Mouse (Mus musculus) limb, embryonic 14.5 days (tissue): ENCODE data around the gene Ugt1a6a. TPM values are rescaled to one million over a fixed set of nuclear protein-coding genes. Genes with fewer than 3 reads are reported as not detected.
A peak's percentile ranks its signal among the peaks of the same experiment; 100 is the strongest.

ENCODE experiments used
- ATAC-seq: fragments of 200-750 bp; cut with Nextera tagmentation; 2 replicates; pipeline ENCODE4 v1.8.0; 2017; ENCODE audit warnings: low read depth, moderate number of reproducible peaks, moderate TSS enrichment; ENCODE audit not compliant: low FRiP score
- DNase-seq: peaks from one replicate; pipeline ENCODE4 v3.0.0-alpha.2; 2015; ENCODE audit warnings: low spot score
- H3K27ac ChIP-seq: fragments of 300-500 bp; sonication (generic); replicated peaks from 2 replicates; pipeline ENCODE4 v1.5.1; 2014; ENCODE audit warnings: low read depth, mild to moderate bottlenecking, low read length, moderate library complexity, mixed read lengths
- H3K27me3 ChIP-seq: fragments of 300-500 bp; sonication (generic); 2 replicates; pipeline ENCODE4 v1.6.1; 2014; ENCODE audit warnings: low read length, mixed read lengths; ENCODE audit not compliant: control insufficient read depth, insufficient read depth
- H3K36me3 ChIP-seq: fragments of 300-500 bp; sonication (generic); 2 replicates; pipeline ENCODE4 v1.6.1; 2014; ENCODE audit warnings: mild to moderate bottlenecking, low read length, moderate library complexity, mixed read lengths; ENCODE audit not compliant: control insufficient read depth, insufficient read depth
- H3K4me1 ChIP-seq: fragments of 300-500 bp; sonication (generic); 2 replicates; pipeline ENCODE4 v1.6.1; 2014; ENCODE audit warnings: antibody characterized with exemption, low read length, mixed read lengths; ENCODE audit not compliant: control insufficient read depth, insufficient read depth
- H3K4me2 ChIP-seq: fragments of 300-500 bp; sonication (generic); replicated peaks from 2 replicates; pipeline ENCODE4 v1.6.1; 2014; ENCODE audit warnings: low read depth, mild to moderate bottlenecking, low read length, moderate library complexity; ENCODE audit not compliant: severe bottlenecking
- H3K4me3 ChIP-seq: fragments of 300-500 bp; sonication (generic); replicated peaks from 2 replicates; pipeline ENCODE4 v1.5.1; 2014; ENCODE audit warnings: low read length
- H3K9ac ChIP-seq: fragments of 300-500 bp; sonication (generic); 2 replicates; pipeline ENCODE4 v1.6.1; 2014; ENCODE audit warnings: mild to moderate bottlenecking, low read depth, low read length, moderate library complexity; ENCODE audit not compliant: severe bottlenecking
- H3K9me3 ChIP-seq: fragments of 300-500 bp; sonication (generic); 2 replicates; pipeline ENCODE4 v1.6.1; 2016; ENCODE audit warnings: low read length; ENCODE audit not compliant: control insufficient read depth
- POLR2A ChIP-seq: fragments of 200-500 bp; IDR thresholded peaks from 2 replicates; pipeline ENCODE4 v1.8.0; 2012; ENCODE audit warnings: inconsistent platforms, mild to moderate bottlenecking, moderate library complexity, borderline replicate concordance; ENCODE audit not compliant: insufficient read depth, insufficient read length; ENCODE audit errors: extremely low read depth
- WGBS: fragments of 180-500 bp; shearing (Covaris S2); extraction: QIAGEN DNeasy Blood & Tissue Kit; methylation state at CpG from one replicate; pipeline ENCODE4 v1.1.7; 2014; 5-methylcytosine and 5-hydroxymethylcytosine counted together
- polyA plus RNA-seq, 2 experiments: library from polyadenylated mRNA; depleted of rRNA in 1 of 2; stranded (reverse) in 1 of 2; unstranded in 1 of 2; fragments of >200 nt; fragmentation: Nextera tagmentation in 1 of 2; extraction: Ambion mirVana in 1 of 2; gene quantifications; 2 replicates each; pipeline versions ENCODE4 v1.2.1 to v1.2.3; 2012 to 2014

Ugt1a6a gene
- polyA plus RNA-seq, 2 experiments, result 2.3 to 5.4 TPM

GRCm38 (mm10) chr1:88206843-88207479 is 72.4 kb downstream of the Ugt1a6a start:
- DNase-seq (no peak), ATAC-seq (no peak)
- Histone ChIP-seq H3K4me2 (no peak overlapping the region), H3K36me3 (no peaks in the 10 kb centered on the region), H3K9me3 (peaks cover 19% of the 10 kb centered on the region), H3K27ac (no peak overlapping the region), H3K9ac (no peak overlapping the region), H3K27me3 (no peaks in the 10 kb centered on the region), H3K4me3 (no peak overlapping the region), H3K4me1 (peaks cover 3% of the 10 kb centered on the region; the same call in 1 of the 2 replicates)
- WGBS, result 71% methylated on average over 2 of the region's 2 CpGs
- no peak for TF ChIP-seq POLR2A

GRCm38 (mm10) chr1:88211812-88212211 is 77.2 kb downstream of the Ugt1a6a start, which contains the start of gene Ugt1a1:
Ugt1a1 (plus strand) TSS chr1:88211959.
- H3K27me3 ChIP-seq, result no peaks in the 10 kb centered on the region
- no peak within 1 kb of the TSS for H3K4me2 ChIP-seq
- no peak within 1 kb of the TSS for H3K27ac ChIP-seq
- DNase-seq (peak; percentile 80), ATAC-seq (no peak)
- H3K4me1 ChIP-seq, result no peaks in the 10 kb centered on the region
- no peak within 1 kb of the TSS for H3K4me3 ChIP-seq
- H3K9ac ChIP-seq, result no peak within 1 kb of the TSS
- H3K9me3 ChIP-seq, result peaks cover 52% of the 10 kb centered on the region
- no peak for TF ChIP-seq POLR2A
- WGBS, result 68% methylated on average over 8 of the region's 8 CpGs
- H3K36me3 ChIP-seq, result no peaks in the 10 kb centered on the region

DNA sequence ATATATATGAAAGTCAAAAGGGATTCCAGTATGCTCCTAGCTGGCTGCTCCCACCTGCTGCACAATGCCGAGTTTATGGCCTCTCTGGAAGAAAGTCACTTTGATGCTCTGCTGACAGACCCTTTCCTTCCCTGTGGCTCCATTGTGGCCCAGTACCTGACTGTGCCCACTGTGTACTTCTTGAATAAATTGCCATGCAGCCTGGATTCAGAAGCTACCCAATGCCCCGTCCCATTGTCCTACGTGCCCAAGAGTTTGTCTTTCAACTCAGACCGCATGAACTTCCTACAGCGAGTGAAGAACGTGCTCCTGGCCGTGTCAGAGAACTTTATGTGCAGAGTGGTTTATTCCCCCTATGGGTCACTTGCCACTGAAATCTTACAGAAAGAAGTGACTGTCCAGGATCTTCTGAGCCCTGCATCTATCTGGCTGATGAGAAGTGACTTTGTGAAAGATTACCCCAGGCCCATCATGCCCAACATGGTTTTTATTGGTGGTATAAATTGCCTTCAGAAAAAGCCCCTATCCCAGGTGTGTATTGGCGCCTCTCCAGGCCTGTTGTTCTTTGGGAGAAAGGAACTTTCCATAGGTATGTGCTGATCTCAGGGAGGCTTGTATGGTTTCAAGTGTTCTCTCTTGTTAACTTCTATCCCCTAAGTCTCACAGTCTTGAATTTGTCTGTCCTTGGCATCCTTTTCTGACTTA is 77.9 kb downstream of the Ugt1a6a start:
- Histone ChIP-seq H3K9me3 (peaks cover 59% of the 10 kb centered on the region), H3K27ac (no peak overlapping the region), H3K4me2 (no peak overlapping the region), H3K9ac (no peak overlapping the region), H3K4me1 (no peaks in the 10 kb centered on the region), H3K4me3 (no peak overlapping the region), H3K36me3 (no peaks in the 10 kb centered on the region), H3K27me3 (no peaks in the 10 kb centered on the region)
- 62% methylated on average over 8 of the region's 8 CpGs for WGBS
- peak; percentile 9 for DNase-seq
- TF ChIP-seq POLR2A, result no peak
- peak; percentile 2; the same call in 1 of the 2 replicates for ATAC-seq

GRCm38 (mm10) chr1:88213061-88213460 is 78.5 kb downstream of the Ugt1a6a start:
- no peak for ATAC-seq
- Histone ChIP-seq H3K4me2 (no peak overlapping the region), H3K9ac (no peak overlapping the region), H3K27ac (no peak overlapping the region), H3K27me3 (no peaks in the 10 kb centered on the region), H3K9me3 (peaks cover 61% of the 10 kb centered on the region), H3K36me3 (no peaks in the 10 kb centered on the region), H3K4me1 (no peaks in the 10 kb centered on the region), H3K4me3 (no peak overlapping the region)
- DNase-seq, result no peak
- no peak for TF ChIP-seq POLR2A
- 74% methylated on average over 1 of the region's 1 CpGs for WGBS

GRCm38 (mm10) chr1:88213766-88214461 is 79.3 kb downstream of the Ugt1a6a start:
- no peak overlapping the region for H3K4me2 ChIP-seq
- H3K27ac ChIP-seq, result no peak overlapping the region
- no peak for ATAC-seq
- no peaks in the 10 kb centered on the region for H3K4me1 ChIP-seq
- 79% methylated on average over 2 of the region's 2 CpGs for WGBS
- H3K27me3 ChIP-seq, result no peaks in the 10 kb centered on the region
- H3K9me3 ChIP-seq, result peaks cover 61% of the 10 kb centered on the region
- H3K36me3 ChIP-seq, result no peaks in the 10 kb centered on the region
- TF ChIP-seq POLR2A, result no peak
- H3K4me3 ChIP-seq, result no peak overlapping the region
- peak; percentile 21 for DNase-seq
- no peak overlapping the region for H3K9ac ChIP-seq
